Mouse (Mus musculus) kidney, adult 10 weeks (tissue): ENCODE results near the gene Pramef12. TPM values are rescaled to one million over a fixed set of nuclear protein-coding genes. Genes with fewer than 3 reads are reported as not detected.

ENCODE experiments used
- polyA plus RNA-seq: library from polyadenylated mRNA; stranded (reverse); fragments of 350-450 nt; fragmentation: Illumina TruSeq; extraction: RNeasy Lipid Tissue Mini Kit (QIAGEN cat#74804); gene quantifications from one replicate; pipeline ENCODE4 v1.2.3, GENCODE M21; 2014; ENCODE audit warnings: low read depth, low replicate concordance

Pramef12 gene
- 0.24 TPM for polyA plus RNA-seq

DNA sequence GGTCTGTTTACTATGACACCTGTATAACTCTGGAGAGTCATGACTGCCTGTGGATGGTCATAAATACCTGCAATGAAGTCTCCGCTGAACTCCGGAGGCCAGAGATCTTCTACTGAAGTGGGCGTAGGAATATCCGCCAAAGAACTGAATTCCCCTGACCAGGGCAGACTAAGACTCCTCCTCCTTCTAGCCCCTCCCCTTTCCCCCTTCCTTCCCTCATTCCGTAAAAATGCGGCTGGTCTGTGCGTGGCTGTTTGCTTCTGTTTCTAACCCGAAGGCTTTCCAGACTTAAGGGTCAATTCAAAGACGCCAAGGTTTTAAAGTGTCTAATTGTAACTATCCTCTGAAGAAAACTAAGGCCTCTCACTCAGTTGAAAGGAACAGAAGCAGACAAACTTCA lies at the start of gene Pramef12:
Gene Pramef12 (minus strand): TSS at position 175 of the 400 bp plus-strand sequence.

GRCm38 (mm10) chr4:144453217-144453616 lies 45.0 kb upstream of the Pramef12 start, which contains the start of gene Gm9944:
Gm9944 (minus strand) TSS chr4:144453317.

DNA sequence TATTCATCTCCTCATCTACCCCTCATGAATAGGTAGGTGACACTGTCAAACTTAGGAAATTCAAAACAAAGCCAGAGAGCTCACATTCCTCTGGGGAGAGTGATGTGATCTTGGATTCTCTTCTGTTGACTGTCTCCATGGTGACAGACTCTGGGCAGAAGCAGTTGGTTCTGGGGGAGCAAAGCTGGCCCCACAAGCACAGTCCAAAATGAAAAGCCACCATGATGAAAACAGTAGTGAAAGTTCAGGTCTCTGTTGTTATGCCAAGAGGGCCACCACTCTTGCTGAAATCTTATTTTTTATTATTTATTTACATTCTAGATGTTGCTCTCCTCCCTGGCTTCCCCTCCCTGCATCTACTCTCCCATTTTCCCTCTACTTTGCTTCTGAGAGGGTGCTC lies 30.4 kb upstream of the Pramef12 start, which contains the start of gene 1700012P22Rik:
Gene 1700012P22Rik (minus strand): TSS at position 101 of the 400 bp plus-strand sequence.

DNA sequence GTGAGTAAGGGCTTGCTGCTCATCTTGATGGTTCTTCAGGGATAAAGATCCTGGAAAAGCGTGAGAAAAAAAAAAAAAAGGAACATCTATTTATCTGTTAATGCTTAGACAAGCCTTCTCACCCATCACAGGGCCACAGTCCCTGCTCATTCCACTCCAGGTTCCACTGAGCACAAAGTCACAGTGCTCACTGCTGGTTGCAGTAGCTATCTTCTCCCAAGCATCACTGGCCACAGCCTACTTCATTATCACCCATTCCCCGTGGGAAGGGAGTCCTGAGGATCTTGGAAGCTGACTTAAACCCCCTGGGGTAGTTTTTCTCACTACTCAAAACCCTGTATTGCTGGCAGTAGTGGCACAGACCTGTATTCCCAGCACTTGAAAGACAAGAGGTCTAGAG lies 30.4 kb downstream of the Pramef12 start, which contains the start of gene Pramef20:
Gene Pramef20 (minus strand): TSS at position 23 of the 400 bp plus-strand sequence.

GRCm38 (mm10) chr4:144357642-144358041 lies 50.6 kb downstream of the Pramef12 start, which contains the start of gene Gm13119:
Gm13119 (plus strand) TSS chr4:144357942.

Other genes starting within 250 kb of the Pramef12 start
- not detected for gene Oog3, start 245.8 kb downstream of the Pramef12 start, polyA plus RNA-seq
- not detected for gene Oog2, start 217.7 kb downstream of the Pramef12 start, polyA plus RNA-seq
- gene C87977, start 195.1 kb downstream of the Pramef12 start, polyA plus RNA-seq: not detected
- not detected for gene Pramel5, start 128.0 kb downstream of the Pramef12 start, polyA plus RNA-seq
- gene Gm13128, start 78.2 kb downstream of the Pramef12 start, polyA plus RNA-seq: not detected
- not detected for gene Gm13119, start 50.5 kb downstream of the Pramef12 start, polyA plus RNA-seq
- not detected for gene Pramef20, start 30.5 kb downstream of the Pramef12 start, polyA plus RNA-seq
- not detected for gene 1700012P22Rik, start 30.3 kb upstream of the Pramef12 start, polyA plus RNA-seq
- not detected for gene Gm9944, start 44.9 kb upstream of the Pramef12 start, polyA plus RNA-seq
- gene Aadacl3, start 55.3 kb upstream of the Pramef12 start, polyA plus RNA-seq: not detected
- gene 9430007A20Rik, start 111.4 kb upstream of the Pramef12 start, polyA plus RNA-seq: not detected
- gene Gm13124, start 156.7 kb upstream of the Pramef12 start, polyA plus RNA-seq: not detected
- not detected for gene Aadacl4, start 205.2 kb upstream of the Pramef12 start, polyA plus RNA-seq